Mouse (Mus musculus): ENCODE data around the gene Myo18a. TPM values are rescaled to one million over a fixed set of nuclear protein-coding genes. Genes with fewer than 3 reads are reported as not detected.
A peak's percentile ranks its signal among the peaks of the same experiment; 100 is the strongest.
"Not testable (repeated sequence)": the region's sequence is repeated elsewhere in the genome, so short reads cannot be mapped to it uniquely, and the experiment has no call there.

The Myo18a gene
- 100 to 1,000 TPM; 329 to 377 TPM for total RNA-seq (2021)
- long read RNA-seq, experiment 1, partial matches to known transcripts: 51 of 61 reads
- long read RNA-seq, experiment 1, other reads (novel, unspliced or antisense): 8 of 61 reads
- long read RNA-seq, experiment 2, partial matches to known transcripts: 37 of 65 reads
- long read RNA-seq, experiment 2, other reads (novel, unspliced or antisense): 27 of 65 reads

- peak; percentile 81 for DNase-seq
Observed at GRCm38 (mm10) chr11:77762783-77763672, at the start of gene Myo18a. Gene Myo18a (plus strand): TSS chr11:77763246.

GRCm38 (mm10) chr11:77713736-77714135 lies 49.3 kb upstream of the Myo18a start:
- DNase-seq: no peak

GRCm38 (mm10) chr11:77719055-77719454 lies 44.0 kb upstream of the Myo18a start:
- no peak for DNase-seq

- DNase-seq: no peak
Observed at GRCm38 (mm10) chr11:77721389-77721788, 41.7 kb upstream of the Myo18a start.

GRCm38 (mm10) chr11:77724766-77725165 lies 38.3 kb upstream of the Myo18a start:
- no peak for DNase-seq

GRCm38 (mm10) chr11:77725183-77725582 lies 37.9 kb upstream of the Myo18a start, which contains the start of gene Cryba1:
Gene Cryba1 (minus strand): TSS chr11:77725283.
- DNase-seq: no peak

- DNase-seq: no peak
Observed at GRCm38 (mm10) chr11:77728587-77728986, 34.5 kb upstream of the Myo18a start.

- DNase-seq: peak; percentile 48
Observed at GRCm38 (mm10) chr11:77737289-77737688, 25.8 kb upstream of the Myo18a start.

GRCm38 (mm10) chr11:77738555-77738954 lies 24.5 kb upstream of the Myo18a start:
- DNase-seq: no peak

GRCm38 (mm10) chr11:77743966-77744365 lies 19.1 kb upstream of the Myo18a start:
- DNase-seq: no peak

GRCm38 (mm10) chr11:77746652-77747051 lies 16.4 kb upstream of the Myo18a start:
- no peak for DNase-seq

- not testable (repeated sequence) for DNase-seq
Observed at GRCm38 (mm10) chr11:77747103-77747502, 15.9 kb upstream of the Myo18a start.

GRCm38 (mm10) chr11:77748996-77749395 lies 14.1 kb upstream of the Myo18a start:
- DNase-seq: no peak

- DNase-seq: no peak
Observed at GRCm38 (mm10) chr11:77752525-77752924, 10.5 kb upstream of the Myo18a start.

GRCm38 (mm10) chr11:77753469-77753868 lies 9.6 kb upstream of the Myo18a start:
- DNase-seq: no peak

- DNase-seq: no peak
Observed at GRCm38 (mm10) chr11:77760031-77760430, 3.0 kb upstream of the Myo18a start.

- peak; percentile 30 for DNase-seq
Observed at GRCm38 (mm10) chr11:77763673-77764340, 761 bp downstream of the Myo18a start.

- DNase-seq: no peak
Observed at GRCm38 (mm10) chr11:77764694-77765458, 1.8 kb downstream of the Myo18a start.

- DNase-seq: no peak
Observed at GRCm38 (mm10) chr11:77765459-77765777, 2.4 kb downstream of the Myo18a start.

GRCm38 (mm10) chr11:77766351-77767001 lies 3.4 kb downstream of the Myo18a start:
- peak; percentile 47 for DNase-seq

- no peak for DNase-seq
Observed at GRCm38 (mm10) chr11:77769496-77769895, 6.5 kb downstream of the Myo18a start.

- no peak for DNase-seq
Observed at GRCm38 (mm10) chr11:77770346-77770745, 7.3 kb downstream of the Myo18a start.

All from gastrocnemius, postnatal 25 days (tissue).